Mouse (Mus musculus) left cerebral cortex, postnatal 14 days (tissue): ENCODE data around the gene Ifit2. TPM values are rescaled to one million over a fixed set of nuclear protein-coding genes. Genes with fewer than 3 reads are reported as not detected.
"Not testable (repeated sequence)": the region's sequence is repeated elsewhere in the genome, so short reads cannot be mapped to it uniquely, and the experiment has no call there.

Source experiments
- DNase-seq, 2 experiments: peaks; one replicate each; pipeline ENCODE4 v3.0.0; 2021 to 2022; ENCODE audit warnings: low spot score in 2 of 2, mixed read lengths in 1 of 2
- intact Hi-C: fragments of 180-260 bp; cut with DNase I; formaldehyde crosslinking; loops from one replicate; pipeline ENCODE4 v1.15.1; 2025
- total RNA-seq, 2 experiments: library from RNA; stranded (reverse); gene quantifications; 2 replicates each; pipeline ENCODE4 v1.2.3; 2021

Ifit2 gene
- total RNA-seq, 2 experiments from 2014 or later, result 7.7 TPM

GRCm38 (mm10) chr19:34532061-34532751, 18.3 kb upstream of the Ifit2 start:
- intact Hi-C loops, result no loop called here
- DNase-seq, result no peak

GRCm38 (mm10) chr19:34539422-34539821, 11.1 kb upstream of the Ifit2 start:
- intact Hi-C loops, result no loop called here
- no peak for DNase-seq

- no peak for DNase-seq
- intact Hi-C loops, result no loop called here
Observed at GRCm38 (mm10) chr19:34546211-34546610, 4.3 kb upstream of the Ifit2 start.

GRCm38 (mm10) chr19:34547976-34548375, 2.5 kb upstream of the Ifit2 start:
- peak; percentile 67 to 82 for DNase-seq

GRCm38 (mm10) chr19:34550205-34550533, 325 bp upstream of the Ifit2 start:
- intact Hi-C loops, result loop anchor here (2.0 to 5.0 kb wide), 3 partner anchors 87 to 308 kb away; no protein-coding TSS in a partner anchor
- no peak for DNase-seq

More at GRCm38 (mm10) chr19:34547976-34548375, 2.5 kb upstream of the Ifit2 start:
- intact Hi-C loops, result no loop called here

- intact Hi-C loops, result loop anchor here (2.0 to 5.0 kb wide), 3 partner anchors 85 to 310 kb away; no protein-coding TSS in a partner anchor
- no peak for DNase-seq
Observed at GRCm38 (mm10) chr19:34551981-34552380, 1.5 kb downstream of the Ifit2 start.

GRCm38 (mm10) chr19:34553021-34553420, 2.5 kb downstream of the Ifit2 start:
- intact Hi-C loops, result loop anchor here (5.0 kb wide), 2 partner anchors 221 to 311 kb away; no protein-coding TSS in a partner anchor
- DNase-seq, result no peak

GRCm38 (mm10) chr19:34553522-34553921, 3.0 kb downstream of the Ifit2 start:
- intact Hi-C loops, result loop anchor here (5.0 kb wide), 2 partner anchors 221 to 311 kb away; no protein-coding TSS in a partner anchor
- no peak for DNase-seq

GRCm38 (mm10) chr19:34554061-34554460, 3.6 kb downstream of the Ifit2 start:
- no peak for DNase-seq
- intact Hi-C loops, result loop anchor here (5.0 kb wide), 2 partner anchors 222 to 312 kb away; no protein-coding TSS in a partner anchor

GRCm38 (mm10) chr19:34556621-34557020, 6.1 kb downstream of the Ifit2 start:
- intact Hi-C loops, result no loop called here
- DNase-seq, result no peak

GRCm38 (mm10) chr19:34562556-34562955, 12.1 kb downstream of the Ifit2 start:
- intact Hi-C loops, result no loop called here
- DNase-seq, result no peak

GRCm38 (mm10) chr19:34566178-34566784, 15.8 kb downstream of the Ifit2 start:
- no peak for DNase-seq
- intact Hi-C loops, result no loop called here

GRCm38 (mm10) chr19:34568988-34569895, 18.7 kb downstream of the Ifit2 start:
- DNase-seq, result no peak
- intact Hi-C loops, result no loop called here

- DNase-seq, result no peak
- intact Hi-C loops, result no loop called here
Observed at GRCm38 (mm10) chr19:34569896-34570476, 19.5 kb downstream of the Ifit2 start.

- DNase-seq, result no peak
- intact Hi-C loops, result no loop called here
Observed at GRCm38 (mm10) chr19:34571080-34571479, 20.6 kb downstream of the Ifit2 start.

- DNase-seq, result no peak
- intact Hi-C loops, result no loop called here
Observed at GRCm38 (mm10) chr19:34573650-34574049, 23.2 kb downstream of the Ifit2 start.

- intact Hi-C loops, result no loop called here
- DNase-seq, result no peak
Observed at GRCm38 (mm10) chr19:34577121-34577520, 26.6 kb downstream of the Ifit2 start.

- intact Hi-C loops, DNase-seq: not testable (repeated sequence)
Observed at GRCm38 (mm10) chr19:34582696-34583095, 32.2 kb downstream of the Ifit2 start.

GRCm38 (mm10) chr19:34583126-34583766, 32.8 kb downstream of the Ifit2 start, which contains the start of gene Ifit3:
Gene Ifit3 (plus strand): TSS chr19:34583531.
- intact Hi-C loops, result not testable (repeated sequence)

More at GRCm38 (mm10) chr19:34583126-34583766, 32.8 kb downstream of the Ifit2 start, which contains the start of gene Ifit3:
- DNase-seq, result not testable (repeated sequence)
